Mouse (Mus musculus): ENCODE data around the gene 2010109A12Rik. TPM values are rescaled to one million over a fixed set of nuclear protein-coding genes. Genes with fewer than 3 reads are reported as not detected.

The 2010109A12Rik gene
- polyA plus RNA-seq (2015; fragmentation: Nextera tagmentation; extraction: Ambion mirVana), result 2.3 and 3.0 TPM in 2 replicates

DNA sequence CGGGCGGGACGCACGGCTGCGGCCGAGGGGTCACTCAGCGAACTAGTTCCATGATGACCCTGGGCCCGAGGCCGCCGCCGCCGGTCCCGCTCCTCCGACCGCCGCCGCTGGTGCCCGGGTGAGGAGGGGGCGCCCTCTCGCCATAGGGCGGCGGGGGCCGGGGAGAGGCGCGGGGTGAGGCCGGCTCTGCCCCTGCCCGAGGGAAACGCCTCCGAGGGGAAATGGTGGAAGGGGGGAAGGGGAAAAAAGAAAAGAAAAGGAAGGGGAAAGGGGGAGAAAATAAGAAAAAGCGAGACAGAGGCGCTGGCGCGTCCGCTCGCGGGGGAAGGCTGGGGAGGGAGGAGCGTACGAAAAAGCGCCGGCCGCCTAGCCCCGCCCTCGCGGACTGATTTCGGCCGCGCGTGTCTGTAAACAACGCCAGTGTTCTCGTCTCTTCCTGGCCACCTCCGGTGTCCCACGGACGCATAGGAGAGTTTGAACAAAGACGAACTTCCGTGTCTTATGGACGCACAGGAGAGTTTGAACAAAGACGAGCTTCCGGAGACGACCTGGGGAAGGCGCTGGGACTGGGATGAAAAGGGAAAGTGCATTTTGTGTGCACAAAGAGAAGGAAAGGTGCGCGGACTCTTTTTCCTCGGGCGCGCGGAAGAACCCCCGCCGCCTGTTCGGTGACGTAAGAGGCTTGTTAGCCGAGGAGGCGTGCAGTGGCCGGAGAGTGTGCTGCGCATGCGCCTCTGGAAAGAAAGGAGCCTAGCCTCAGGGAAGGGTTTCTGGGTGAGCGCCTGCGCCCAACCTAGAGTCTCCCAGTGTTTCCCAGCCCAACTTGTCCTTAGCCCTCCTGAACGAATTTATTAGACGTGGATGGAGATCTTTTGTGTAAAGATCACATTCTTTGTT lies at the start of gene 2010109A12Rik, which contains the start of gene Ccni:
Gene 2010109A12Rik (plus strand): TSS at position 410 of the 897 bp plus-strand sequence.
Gene Ccni (minus strand): TSS at position 387 of the 897 bp plus-strand sequence.
- 0% methylated on average over 77 of the region's 79 CpGs for WGBS
- Histone ChIP-seq H3K9me3 (replicated peaks) (no peaks in the 10 kb centered on the region), H3K27me3 (no peaks in the 10 kb centered on the region), H3K36me3 (ENCODE audit: poor library complexity, severe bottlenecking) (peaks cover 8% of the 10 kb centered on the region), H3K4me1 (peaks cover 24% of the 10 kb centered on the region), H3K4me2 (peak within 1 kb of the TSS; percentile 92), H3K27ac (peak within 1 kb of the TSS; percentile 94), H3K4me3 (peak within 1 kb of the TSS; percentile 93), H3K9ac (peak within 1 kb of the TSS; percentile 98)
- peak; percentile 96 for ATAC-seq

DNA sequence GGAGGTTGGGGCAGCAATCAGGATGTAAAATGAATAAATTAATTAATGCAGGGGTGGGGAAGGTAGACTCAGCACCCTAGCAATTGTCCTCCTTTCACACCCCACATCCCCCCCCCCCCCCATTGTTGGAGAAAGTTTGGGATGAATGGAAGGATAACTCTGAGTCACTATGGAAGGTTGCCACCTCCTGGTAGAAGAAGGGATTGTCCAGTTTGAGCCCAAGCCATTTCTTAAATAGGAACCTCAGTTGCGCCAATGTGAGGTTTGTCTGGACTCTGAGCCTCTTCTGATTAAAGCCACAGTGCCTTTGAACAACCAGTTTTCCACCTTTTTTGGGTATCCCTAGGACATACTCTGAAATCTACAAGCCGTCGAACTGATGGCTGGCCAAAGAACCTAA lies 42.8 kb upstream of the 2010109A12Rik start:
- H3K36me3 ChIP-seq (ENCODE audit: poor library complexity, severe bottlenecking), result peaks cover 87% of the 10 kb centered on the region
- ATAC-seq, result peak; percentile 36; the same call in 1 of the 2 replicates

DNA sequence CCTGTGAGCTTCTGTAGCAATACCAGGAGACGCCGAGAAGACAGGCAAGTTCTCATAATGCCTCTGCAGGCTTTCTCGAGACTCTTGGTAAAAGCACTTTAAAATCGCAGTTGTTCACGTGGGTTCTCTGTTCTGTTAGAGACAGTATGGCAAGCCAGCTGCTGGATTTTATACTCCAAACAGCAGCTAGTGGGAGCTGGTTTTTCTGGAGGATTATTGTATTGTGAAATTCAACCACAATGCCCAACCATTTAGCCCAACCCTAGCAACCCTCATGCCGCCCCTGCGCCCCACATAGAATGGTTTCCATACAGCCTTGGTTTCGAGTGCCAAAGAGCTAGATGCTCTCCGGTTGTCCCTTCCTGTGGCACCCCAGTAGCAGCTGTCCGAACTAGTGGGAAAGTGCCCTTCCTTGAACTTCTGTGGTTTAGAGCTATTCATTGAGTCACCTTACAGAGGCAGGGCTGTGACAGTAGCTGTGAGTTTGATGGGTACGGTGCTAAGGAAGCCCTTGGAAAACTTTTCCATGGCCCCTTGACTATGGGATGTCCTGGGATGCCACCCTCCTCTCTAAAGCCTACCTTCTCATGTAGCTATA lies 38.3 kb upstream of the 2010109A12Rik start:
- Histone ChIP-seq H3K27ac (no peak overlapping the region), H3K4me2 (no peak overlapping the region), H3K4me3 (no peak overlapping the region), H3K9ac (no peak overlapping the region), H3K9me3 (replicated peaks) (no peaks in the 10 kb centered on the region), H3K4me1 (no peaks in the 10 kb centered on the region), H3K36me3 (ENCODE audit: poor library complexity, severe bottlenecking) (peaks cover 83% of the 10 kb centered on the region), H3K27me3 (no peaks in the 10 kb centered on the region)
- no peak for ATAC-seq
- 92% methylated on average over 11 of the region's 11 CpGs for whole genome bisulfite sequencing

More for the DNA sequence above, 42.8 kb upstream of the 2010109A12Rik start:
- Histone ChIP-seq H3K9ac (no peak overlapping the region), H3K27me3 (no peaks in the 10 kb centered on the region), H3K9me3 (replicated peaks) (no peaks in the 10 kb centered on the region), H3K27ac (no peak overlapping the region), H3K4me1 (no peaks in the 10 kb centered on the region), H3K4me2 (no peak overlapping the region), H3K4me3 (no peak overlapping the region)
- 81% methylated on average over 3 of the region's 3 CpGs for WGBS

DNA sequence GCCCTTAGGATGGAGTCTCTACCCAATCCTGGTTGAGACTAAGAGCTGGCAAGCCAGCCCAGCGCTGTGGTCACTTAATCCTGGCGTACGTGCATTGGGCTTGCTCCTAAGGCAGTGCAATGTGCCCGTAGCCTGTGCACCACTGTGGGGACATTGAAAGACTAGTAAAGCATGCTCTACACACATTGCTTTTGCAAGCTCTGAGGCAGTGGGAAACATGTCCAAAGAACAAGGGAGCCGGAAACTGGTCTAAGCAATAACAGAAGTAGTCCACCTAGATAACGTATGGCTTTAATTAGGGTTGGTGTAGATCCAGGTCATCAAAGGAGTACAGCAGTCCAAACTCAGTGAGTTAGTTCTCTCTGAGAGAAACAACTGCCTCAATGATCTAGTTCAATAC lies 37.7 kb upstream of the 2010109A12Rik start:
- Histone ChIP-seq H3K4me2 (no peak overlapping the region), H3K27me3 (no peaks in the 10 kb centered on the region), H3K9me3 (replicated peaks) (no peaks in the 10 kb centered on the region), H3K36me3 (ENCODE audit: poor library complexity, severe bottlenecking) (peaks cover 87% of the 10 kb centered on the region), H3K4me1 (no peaks in the 10 kb centered on the region), H3K4me3 (no peak overlapping the region), H3K27ac (no peak overlapping the region), H3K9ac (no peak overlapping the region)
- WGBS, result 87% methylated on average over 6 of the region's 6 CpGs
- no peak for ATAC-seq

DNA sequence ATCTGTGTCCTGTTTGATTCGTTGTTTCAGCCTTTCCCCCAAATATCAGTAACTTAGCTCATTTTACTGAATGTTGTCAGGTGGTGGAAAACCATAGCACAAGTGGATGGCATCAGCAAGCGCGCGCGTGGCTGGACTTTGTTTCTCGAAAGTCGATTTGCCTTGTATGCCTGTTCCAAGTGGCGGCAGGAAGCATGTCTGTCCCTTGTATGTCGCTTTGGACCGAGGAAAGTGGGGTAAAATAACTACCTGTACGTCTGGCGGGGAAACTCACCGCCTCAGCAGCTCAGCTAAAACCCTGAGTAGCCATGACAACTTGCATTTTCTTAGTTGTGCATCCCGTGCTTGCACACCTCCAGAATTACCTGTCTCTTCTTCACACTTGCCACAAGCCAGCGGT lies 34.9 kb upstream of the 2010109A12Rik start:
- Histone ChIP-seq H3K36me3 (ENCODE audit: poor library complexity, severe bottlenecking) (peaks cover 80% of the 10 kb centered on the region), H3K4me3 (no peak overlapping the region), H3K4me1 (no peaks in the 10 kb centered on the region), H3K27ac (no peak overlapping the region), H3K4me2 (no peak overlapping the region), H3K9ac (no peak overlapping the region), H3K9me3 (replicated peaks) (no peaks in the 10 kb centered on the region), H3K27me3 (no peaks in the 10 kb centered on the region)
- no peak for ATAC-seq
- 97% methylated on average over 15 of the region's 15 CpGs for WGBS

DNA sequence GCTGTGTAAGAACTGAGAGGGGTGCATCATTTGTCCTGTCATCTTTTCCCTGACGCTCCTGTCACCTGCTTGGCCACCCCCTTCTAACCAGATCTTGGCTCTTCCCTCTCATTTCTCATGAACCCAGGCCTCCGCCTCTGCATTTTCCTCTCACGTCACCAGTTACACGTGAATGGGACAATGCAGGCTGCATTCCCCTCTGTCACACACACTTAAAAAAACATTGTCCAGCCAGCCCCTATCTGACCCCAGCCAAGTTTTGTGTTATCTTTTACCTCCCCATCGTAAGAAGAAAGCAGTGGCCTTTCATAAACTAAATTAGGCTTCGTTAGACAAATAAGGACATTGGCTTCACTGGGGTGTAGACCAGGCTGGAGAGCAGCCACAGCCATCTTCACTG lies 33.8 kb upstream of the 2010109A12Rik start:
- no peak overlapping the region for H3K4me3 ChIP-seq
- H3K27ac ChIP-seq, result no peak overlapping the region
- H3K9ac ChIP-seq, result no peak overlapping the region
- 69% methylated on average over 6 of the region's 6 CpGs for WGBS
- no peaks in the 10 kb centered on the region for H3K4me1 ChIP-seq
- H3K4me2 ChIP-seq, result no peak overlapping the region
- ATAC-seq, result no peak
- peaks cover 78% of the 10 kb centered on the region for H3K36me3 ChIP-seq (ENCODE audit: poor library complexity, severe bottlenecking)
- no peaks in the 10 kb centered on the region for H3K9me3 ChIP-seq (replicated peaks)
- no peaks in the 10 kb centered on the region for H3K27me3 ChIP-seq

DNA sequence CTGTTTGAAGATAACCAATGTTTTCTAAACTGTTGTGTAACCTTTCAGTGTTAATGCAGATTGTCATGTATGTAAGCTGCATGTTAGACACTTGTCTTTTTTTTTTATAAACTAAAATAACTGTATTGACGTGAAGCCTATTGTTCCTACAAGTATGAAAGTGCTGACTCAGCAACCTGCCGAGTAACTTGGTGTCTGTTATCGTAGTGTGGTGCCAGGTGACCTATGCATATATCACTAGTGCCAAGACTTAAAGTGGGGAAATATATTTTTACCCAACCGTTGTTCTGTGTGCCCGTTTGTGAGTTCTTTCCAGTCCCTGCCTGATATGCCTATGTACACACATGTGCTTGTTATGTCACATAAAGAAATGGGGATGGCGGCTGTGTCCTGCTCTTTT lies 31.6 kb upstream of the 2010109A12Rik start:
- no peaks in the 10 kb centered on the region for H3K4me1 ChIP-seq
- no peak overlapping the region for H3K4me3 ChIP-seq
- no peak for ATAC-seq
- H3K9ac ChIP-seq, result no peak overlapping the region
- no peak overlapping the region for H3K4me2 ChIP-seq
- H3K27me3 ChIP-seq, result no peaks in the 10 kb centered on the region
- H3K9me3 ChIP-seq (replicated peaks), result no peaks in the 10 kb centered on the region
- no peak overlapping the region for H3K27ac ChIP-seq
- H3K36me3 ChIP-seq (ENCODE audit: poor library complexity, severe bottlenecking), result peaks cover 82% of the 10 kb centered on the region
- 90% methylated on average over 6 of the region's 6 CpGs for WGBS

DNA sequence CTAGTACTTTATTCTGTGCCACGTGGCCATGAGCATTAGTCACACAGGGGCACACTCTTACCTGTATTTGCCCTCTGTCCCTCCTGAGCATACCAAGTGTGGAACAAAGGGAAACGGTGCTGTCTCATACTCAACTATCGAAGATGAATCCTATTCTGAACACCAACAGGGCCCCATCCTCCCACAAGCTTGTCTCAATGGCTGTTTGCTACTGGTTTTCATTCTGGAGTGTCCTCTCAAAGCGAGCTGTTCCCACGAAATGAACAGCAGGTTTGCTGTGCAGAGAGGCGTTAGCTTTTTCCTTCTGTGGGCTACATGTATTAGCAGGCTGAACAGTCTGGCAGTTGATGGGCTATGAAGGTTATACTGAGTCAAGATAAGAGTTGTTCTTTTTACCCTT lies 27.7 kb upstream of the 2010109A12Rik start:
- Histone ChIP-seq H3K4me2 (no peak overlapping the region), H3K36me3 (ENCODE audit: poor library complexity, severe bottlenecking) (peaks cover 74% of the 10 kb centered on the region), H3K4me1 (no peaks in the 10 kb centered on the region), H3K4me3 (no peak overlapping the region), H3K9ac (no peak overlapping the region), H3K9me3 (replicated peaks) (no peaks in the 10 kb centered on the region), H3K27ac (no peak overlapping the region), H3K27me3 (no peaks in the 10 kb centered on the region)
- 86% methylated on average over 6 of the region's 6 CpGs for WGBS
- ATAC-seq, result no peak

DNA sequence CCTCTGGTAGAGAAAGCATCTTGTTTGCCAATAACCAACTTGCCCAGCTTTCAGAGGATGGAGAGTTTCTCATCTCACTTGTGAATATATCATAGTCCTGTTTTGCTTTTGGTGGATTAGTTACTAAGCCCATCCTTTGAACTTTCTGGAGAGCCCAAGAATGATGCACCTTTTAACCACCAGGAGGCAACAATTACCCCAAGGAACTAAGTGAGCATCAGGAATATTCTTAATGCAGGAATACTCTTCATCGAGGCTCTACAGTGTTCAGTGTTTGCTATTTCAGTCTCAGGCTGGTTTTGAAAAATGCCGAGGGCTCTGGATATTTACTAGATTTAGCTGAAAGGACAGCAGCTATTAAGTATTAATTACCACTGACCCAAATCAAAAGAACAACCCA lies 26.1 kb upstream of the 2010109A12Rik start:
- Histone ChIP-seq H3K4me1 (no peaks in the 10 kb centered on the region), H3K27me3 (no peaks in the 10 kb centered on the region), H3K9me3 (replicated peaks) (no peaks in the 10 kb centered on the region), H3K27ac (no peak overlapping the region), H3K36me3 (ENCODE audit: poor library complexity, severe bottlenecking) (peaks cover 71% of the 10 kb centered on the region), H3K4me2 (no peak overlapping the region), H3K9ac (no peak overlapping the region), H3K4me3 (no peak overlapping the region)
- WGBS, result 79% methylated on average over 2 of the region's 2 CpGs
- peak; percentile 46; the same call in 1 of the 2 replicates for ATAC-seq

DNA sequence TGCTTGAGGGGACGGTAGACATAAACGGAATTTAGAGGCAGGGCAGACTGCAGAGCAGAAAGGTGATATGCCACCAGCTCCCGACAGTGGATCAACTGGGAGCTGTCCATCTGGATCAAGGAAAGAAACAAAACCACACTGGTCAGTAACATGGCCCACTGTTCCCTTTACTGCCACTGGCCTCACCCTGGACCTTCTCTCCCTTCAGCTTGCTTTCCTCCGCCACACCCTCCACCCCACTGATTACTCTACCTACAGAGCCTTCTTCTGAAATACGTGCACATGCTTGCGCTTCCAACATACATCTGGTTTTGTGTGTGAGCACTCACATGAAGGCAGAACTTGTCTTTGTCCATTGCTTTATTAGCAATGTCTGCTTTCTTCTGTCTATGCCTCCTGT lies 23.0 kb upstream of the 2010109A12Rik start:
- H3K27ac ChIP-seq, result no peak overlapping the region
- no peak overlapping the region for H3K9ac ChIP-seq
- WGBS, result 83% methylated on average over 6 of the region's 6 CpGs
- no peak overlapping the region for H3K4me2 ChIP-seq
- no peaks in the 10 kb centered on the region for H3K9me3 ChIP-seq (replicated peaks)
- no peak overlapping the region for H3K4me3 ChIP-seq
- no peaks in the 10 kb centered on the region for H3K4me1 ChIP-seq
- no peaks in the 10 kb centered on the region for H3K27me3 ChIP-seq
- ATAC-seq, result no peak
- H3K36me3 ChIP-seq (ENCODE audit: poor library complexity, severe bottlenecking), result peaks cover 73% of the 10 kb centered on the region

DNA sequence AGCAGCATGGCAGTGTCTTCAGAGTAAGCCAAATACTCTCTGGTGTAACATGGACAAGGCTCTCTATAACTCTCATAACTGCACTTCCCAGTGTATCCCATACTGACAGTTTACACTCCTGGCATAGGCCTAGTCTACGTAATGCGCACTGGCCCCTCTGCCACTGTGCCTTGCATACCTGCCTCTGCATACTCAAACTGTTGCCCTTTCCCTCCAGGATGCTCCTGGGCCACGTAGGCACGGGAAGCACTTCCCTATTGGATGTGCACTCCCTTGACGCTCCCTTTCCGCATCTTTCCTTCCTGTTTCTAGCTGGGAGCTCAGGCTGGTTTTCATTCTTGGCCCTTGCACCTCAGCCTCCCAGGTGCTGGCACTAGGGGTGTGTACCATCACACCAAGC lies 21.8 kb upstream of the 2010109A12Rik start:
- Histone ChIP-seq H3K4me3 (no peak overlapping the region), H3K4me2 (no peak overlapping the region), H3K4me1 (no peaks in the 10 kb centered on the region), H3K27ac (no peak overlapping the region), H3K36me3 (ENCODE audit: poor library complexity, severe bottlenecking) (peaks cover 69% of the 10 kb centered on the region), H3K9me3 (replicated peaks) (no peaks in the 10 kb centered on the region), H3K9ac (no peak overlapping the region), H3K27me3 (no peaks in the 10 kb centered on the region)
- 93% methylated on average over 6 of the region's 6 CpGs for WGBS
- no peak for ATAC-seq

DNA sequence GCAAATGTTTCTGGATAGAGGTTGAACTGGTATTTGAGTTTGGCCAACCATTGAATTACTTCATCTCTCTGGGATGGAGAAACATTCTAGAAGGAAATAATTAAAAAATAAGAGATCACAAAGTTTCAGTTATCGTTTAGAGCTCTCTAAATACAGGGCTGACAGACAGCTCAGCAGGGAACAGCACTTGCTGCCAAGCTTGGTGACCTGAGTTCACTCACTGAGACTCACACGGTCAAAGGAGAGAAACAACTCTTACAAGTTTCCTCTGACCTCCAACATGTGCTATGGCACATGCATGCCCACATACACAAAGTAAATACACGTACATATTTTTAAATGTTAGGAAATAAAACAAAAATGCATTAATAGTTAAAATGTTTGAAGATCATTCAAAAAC lies 16.7 kb upstream of the 2010109A12Rik start:
- H3K9me3 ChIP-seq (replicated peaks), result no peaks in the 10 kb centered on the region
- H3K27ac ChIP-seq, result no peak overlapping the region
- H3K4me2 ChIP-seq, result no peak overlapping the region
- no peak overlapping the region for H3K4me3 ChIP-seq
- H3K36me3 ChIP-seq (ENCODE audit: poor library complexity, severe bottlenecking), result peaks cover 47% of the 10 kb centered on the region
- no peaks in the 10 kb centered on the region for H3K4me1 ChIP-seq
- no peak for ATAC-seq
- WGBS, result 70% methylated on average over 3 of the region's 3 CpGs
- H3K9ac ChIP-seq, result no peak overlapping the region
- no peaks in the 10 kb centered on the region for H3K27me3 ChIP-seq

Data from forebrain, embryonic 13.5 days (tissue).